27 mouse cellular contexts compared by ENCODE assay signal in the genomic region with DNA sequence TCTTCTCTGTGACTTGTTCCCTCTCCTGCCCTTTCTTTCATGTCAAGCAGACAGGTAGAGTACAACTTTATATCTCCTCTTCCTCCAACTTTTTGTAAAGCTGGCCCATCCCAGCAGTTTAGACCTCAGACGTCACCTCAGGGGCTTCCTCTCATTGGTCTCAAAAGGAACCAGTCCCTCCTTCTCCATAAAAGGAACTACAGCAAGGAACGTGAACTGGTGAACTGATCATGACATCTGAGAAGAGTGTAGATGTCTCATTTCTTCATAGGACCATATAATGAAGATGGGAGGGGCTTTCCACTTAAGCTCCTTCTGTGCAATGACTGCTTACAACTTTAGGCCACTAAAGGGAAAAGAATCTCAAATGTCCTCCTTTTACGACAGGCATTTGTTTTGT.
DNase-seq lines count a peak whose midpoint lies in the region; ATAC-seq lines count a peak whose summit lies in the region.
"Had no signal": no experiment of that assay in that cellular context is flagged by ENCODE, and none has a peak within 500 bp of the region (broad histone marks: within the 10 kb centered on the region; RNA-seq: fewer than 3 reads in every experiment).

No protein-coding gene starts in this region.

- DNase-seq in embryonic facial prominence, embryonic 14.5 days (ENCODE audit: low spot score), result peak; percentile 30
- DNase-seq in embryonic facial prominence, embryonic 10.5 days (ENCODE audit: low spot score), result no peak
- peak; percentile 47 for DNase-seq in A20 (ENCODE audit: low read depth, low spot score)
- DNase-seq in layer of hippocampus, adult 9-10 months (ENCODE audit: low spot score), result no peak
- no peak for DNase-seq in spleen, adult 12 weeks (ENCODE audit: low spot score)
- DNase-seq: adrenal gland, adult 8-10 months; adrenal gland, postnatal 25 days; cerebellum, adult 11-12 months; cerebellum, adult 8-10 months; cerebellum, postnatal 10 days; cerebellum, postnatal 36 days; gastrocnemius, postnatal 10 days; gastrocnemius, postnatal 36 days; heart, adult 11 months; heart, postnatal 36 days had no signal

- H3K4me3 ChIP-seq in embryonic facial prominence, embryonic 14.5 days (ENCODE audit: low read depth, low read length), result no peak overlapping the region
- no peak overlapping the region for H3K4me3 ChIP-seq in embryonic facial prominence, embryonic 10.5 days
- H3K4me3 ChIP-seq: embryonic facial prominence, embryonic 12.5 days; erythroblast, embryonic 14.5 days; forebrain, embryonic 12.5 days; hindbrain, embryonic 10.5 days; hindbrain, embryonic 13.5 days had no signal

- H3K9me3 ChIP-seq in embryonic facial prominence, embryonic 14.5 days (ENCODE audit: control insufficient read depth, low read length), result no peaks in the 10 kb centered on the region
- H3K9me3 ChIP-seq in embryonic facial prominence, embryonic 10.5 days, result no peaks in the 10 kb centered on the region
- H3K9me3 ChIP-seq: embryonic facial prominence, embryonic 12.5 days; forebrain, embryonic 12.5 days; hindbrain, embryonic 10.5 days; hindbrain, embryonic 13.5 days had no signal

- no peak overlapping the region for H3K4me2 ChIP-seq in embryonic facial prominence, embryonic 14.5 days (ENCODE audit: low read depth, low read length)
- H3K4me2 ChIP-seq: embryonic facial prominence, embryonic 12.5 days; forebrain, embryonic 12.5 days; heart, embryonic 11.5 days; hindbrain, embryonic 13.5 days had no signal

- H3K9ac ChIP-seq in embryonic facial prominence, embryonic 14.5 days (ENCODE audit: low read depth, low read length), result no peak overlapping the region
- H3K9ac ChIP-seq: embryonic facial prominence, embryonic 12.5 days; forebrain, embryonic 12.5 days; hindbrain, embryonic 13.5 days had no signal

- H3K4me1 ChIP-seq in embryonic facial prominence, embryonic 14.5 days (ENCODE audit: control insufficient read depth, insufficient read depth, low read length), result no peaks in the 10 kb centered on the region
- peaks cover 9% of the 10 kb centered on the region; the same call in 1 of the 2 replicates for H3K4me1 ChIP-seq in embryonic facial prominence, embryonic 10.5 days
- H3K4me1 ChIP-seq: embryonic facial prominence, embryonic 12.5 days; forebrain, embryonic 12.5 days; hindbrain, embryonic 10.5 days; hindbrain, embryonic 13.5 days had no signal

- no peaks in the 10 kb centered on the region for H3K36me3 ChIP-seq in embryonic facial prominence, embryonic 14.5 days (ENCODE audit: control insufficient read depth, insufficient read depth, low read length)
- no peaks in the 10 kb centered on the region for H3K36me3 ChIP-seq in embryonic facial prominence, embryonic 10.5 days (replicated peaks)
- H3K36me3 ChIP-seq: embryonic facial prominence, embryonic 12.5 days; forebrain, embryonic 12.5 days; hindbrain, embryonic 10.5 days; hindbrain, embryonic 13.5 days had no signal

- peak; percentile 81; the same call in 1 of the 2 replicates for ATAC-seq in embryonic facial prominence, embryonic 14.5 days (ENCODE audit: low read depth)
- 0 out of 2 replicates have a peak, but pooled peaks have one; percentile 32 for ATAC-seq in common myeloid progenitor, adult 5-6 weeks (replicated peaks; ENCODE audit: low read depth, poor library complexity, severe bottlenecking)
- 0 out of 2 replicates have a peak, but pooled peaks have one; percentile 34 for ATAC-seq in megakaryocyte-erythroid progenitor cell, adult 5-6 weeks (replicated peaks; ENCODE audit: low FRiP score, low TSS enrichment, poor library complexity, severe bottlenecking)
- ATAC-seq: activated CD4-positive, CD25-positive, alpha-beta regulatory T cell, adult 4 months; CD4-positive, CD25-positive, alpha-beta regulatory T cell, adult 4 months; forebrain, embryonic 16.5 days; hindbrain, embryonic 16.5 days had no signal

- no peak overlapping the region for H3K27ac ChIP-seq in embryonic facial prominence, embryonic 14.5 days (replicated peaks; ENCODE audit: low read depth, low read length)
- H3K27ac ChIP-seq in embryonic facial prominence, embryonic 10.5 days (replicated peaks), result no peak overlapping the region
- H3K27ac ChIP-seq: embryonic facial prominence, embryonic 12.5 days; forebrain, embryonic 12.5 days; hindbrain, embryonic 10.5 days; hindbrain, embryonic 13.5 days had no signal

- WGBS in embryonic facial prominence, embryonic 14.5 days, result 53% methylated on average over 3 of the region's 3 CpGs
- 62% methylated on average over 3 of the region's 3 CpGs for WGBS in embryonic facial prominence, embryonic 10.5 days

- H3K27me3 ChIP-seq in embryonic facial prominence, embryonic 14.5 days (replicated peaks; ENCODE audit: control insufficient read depth, insufficient read depth, low read length), result no peaks in the 10 kb centered on the region
- no peaks in the 10 kb centered on the region for H3K27me3 ChIP-seq in embryonic facial prominence, embryonic 10.5 days (replicated peaks; ENCODE audit: low read depth, poor library complexity, severe bottlenecking)
- H3K27me3 ChIP-seq: embryonic facial prominence, embryonic 12.5 days; hindbrain, embryonic 13.5 days had no signal

Comparison
In these comparisons a context has a peak if more than half of its experiments do, and no peak if none do; other contexts are left out.
1. DNase-seq: peak in embryonic facial prominence, embryonic 14.5 days (single experiment) and A20 (single experiment); none in embryonic facial prominence, embryonic 10.5 days (single experiment), layer of hippocampus, adult 9-10 months (single experiment) and spleen, adult 12 weeks (single experiment).
2. Peak in every context shown above with its lines, with median percentiles within 50 percentile points of each other: ATAC-seq.